Mouse (Mus musculus) ES-E14 (cell line): ENCODE results near the gene Slc41a3. TPM values are rescaled to one million over a fixed set of nuclear protein-coding genes. Genes with fewer than 3 reads are reported as not detected.

Experiments used
- DNase-seq: peaks from one replicate; pipeline ENCODE4 v3.0.0-alpha.2; 2013; ENCODE audit warnings: low read depth, low spot score
- H3K27ac ChIP-seq: 2 replicates; pipeline ENCODE4 v1.5.1; 2012; ENCODE audit warnings: low read depth, mild to moderate bottlenecking, low read length, moderate library complexity, mixed read lengths; ENCODE audit not compliant: poor library complexity, insufficient read depth, severe bottlenecking
- H3K36me3 ChIP-seq: 2 replicates; pipeline ENCODE4 v1.6.1; 2012; ENCODE audit warnings: mild to moderate bottlenecking, low read length, moderate library complexity, mixed read lengths; ENCODE audit not compliant: control insufficient read depth, poor library complexity, insufficient read depth, severe bottlenecking
- H3K4me1 ChIP-seq, 2 experiments: fragments of 150-350 bp in 1 of 2; sonication (generic) in 1 of 2; 2 replicates each; pipeline ENCODE4 v1.6.1; 2012; ENCODE audit warnings: low read length in 2 of 2, mild to moderate bottlenecking in 1 of 2, mixed read lengths in 1 of 2; ENCODE audit not compliant: control insufficient read depth in 2 of 2, insufficient read depth in 2 of 2, poor library complexity in 1 of 2
- H3K4me3 ChIP-seq, 2 experiments: fragments of 150-350 bp in 1 of 2; sonication (generic) in 1 of 2; 2 replicates each; pipeline ENCODE4 v1.5.1; 2012; ENCODE audit warnings: low read length in 2 of 2, low read depth in 1 of 2, mild to moderate bottlenecking in 1 of 2, mixed read lengths in 1 of 2; ENCODE audit not compliant: insufficient read depth in 1 of 2, poor library complexity in 1 of 2, severe bottlenecking in 1 of 2
- H3K9ac ChIP-seq: 2 replicates; pipeline ENCODE4 v1.6.1; 2012; ENCODE audit warnings: low read depth, mild to moderate bottlenecking, low read length, mixed read lengths; ENCODE audit not compliant: poor library complexity, insufficient read depth, severe bottlenecking
- H3K9me3 ChIP-seq: fragments of 150-350 bp; sonication (generic); 2 replicates; pipeline ENCODE4 v1.6.1; 2012; ENCODE audit warnings: low read depth, mild to moderate bottlenecking, low read length; ENCODE audit not compliant: control insufficient read depth, insufficient read depth
- CHD2 ChIP-seq: IDR thresholded peaks from 2 replicates; pipeline ENCODE4 v1.6.1; 2014; ENCODE audit warnings: mild to moderate bottlenecking, low read depth, low read length, inconsistent platforms
- HCFC1 ChIP-seq: IDR thresholded peaks from 2 replicates; pipeline ENCODE4 v1.6.1; 2012; ENCODE audit warnings: low read length, inconsistent platforms, borderline replicate concordance; ENCODE audit not compliant: insufficient read depth
- MAFK ChIP-seq: IDR thresholded peaks from 2 replicates; pipeline ENCODE4 v1.6.1; 2014; ENCODE audit warnings: mild to moderate bottlenecking, low read depth, low read length, inconsistent platforms; ENCODE audit not compliant: insufficient read depth
- ZC3H11A ChIP-seq: IDR thresholded peaks from 2 replicates; pipeline ENCODE4 v1.6.1; 2012; ENCODE audit warnings: low read depth, mild to moderate bottlenecking, inconsistent platforms, low read length, borderline replicate concordance
- ZNF384 ChIP-seq: IDR thresholded peaks from 2 replicates; pipeline ENCODE4 v1.6.1; 2012; ENCODE audit warnings: low read depth, low read length, inconsistent platforms
- in situ Hi-C, 2 experiments: fragments of 600-800 bp; cut with MboI; formaldehyde crosslinking; loops; one replicate each; pipeline ENCODE4 v1.15.1; 2025; ENCODE audit warnings: low sequenced_read_pairs in 2 of 2, inconsistent platforms in 1 of 2; ENCODE audit not compliant: unreplicated experiment in 2 of 2
- total RNA-seq: library from RNA; depleted of rRNA; stranded (reverse); fragments of 300-350 nt; gene quantifications from 2 replicates; pipeline ENCODE4 v1.2.3, GENCODE M21; 2012

Slc41a3 gene
- total RNA-seq, 1 experiment, result 3.2 TPM

GRCm38 (mm10) chr6:90635081-90635480 is 30.6 kb downstream of the Slc41a3 start:
- peak; percentile 40 for DNase-seq
- H3K9ac ChIP-seq, result no peak overlapping the region
- in situ Hi-C loops, result no loop called here
- no peak overlapping the region for H3K4me3 ChIP-seq
- no peak for TF ChIP-seq ZNF384
- no peak for TF ChIP-seq MAFK
- TF ChIP-seq HCFC1, result no peak
- TF ChIP-seq ZC3H11A, result no peak
- no peak for TF ChIP-seq CHD2
- H3K36me3 ChIP-seq, result no peaks in the 10 kb centered on the region
- no peak overlapping the region for H3K27ac ChIP-seq
- H3K4me1 ChIP-seq, result peaks cover 1 to 16% of the 10 kb centered on the region in 2 experiments
- no peaks in the 10 kb centered on the region for H3K9me3 ChIP-seq

GRCm38 (mm10) chr6:90635611-90636010 is 31.1 kb downstream of the Slc41a3 start:
- in situ Hi-C loops, result no loop called here
- H3K4me1 ChIP-seq, result peaks cover 1 to 16% of the 10 kb centered on the region in 2 experiments
- no peaks in the 10 kb centered on the region for H3K36me3 ChIP-seq
- no peak overlapping the region for H3K27ac ChIP-seq
- no peak for TF ChIP-seq MAFK
- TF ChIP-seq CHD2, result no peak
- no peak for TF ChIP-seq HCFC1
- TF ChIP-seq ZC3H11A, result no peak
- TF ChIP-seq ZNF384, result no peak
- peak; percentile 12 for DNase-seq
- no peak overlapping the region for H3K9ac ChIP-seq
- H3K4me3 ChIP-seq, result no peak overlapping the region
- no peaks in the 10 kb centered on the region for H3K9me3 ChIP-seq

GRCm38 (mm10) chr6:90643057-90643456 is 38.5 kb downstream of the Slc41a3 start:
- Histone ChIP-seq H3K4me1 (no peaks in the 10 kb centered on the region), H3K9me3 (no peaks in the 10 kb centered on the region), H3K9ac (no peak overlapping the region), H3K4me3 (no peak overlapping the region), H3K36me3 (no peaks in the 10 kb centered on the region), H3K27ac (no peak overlapping the region)
- TF ChIP-seq HCFC1 (no peak), ZNF384 (no peak), MAFK (no peak), CHD2 (no peak), ZC3H11A (no peak)
- DNase-seq, result no peak
- in situ Hi-C loops, result no loop called here

- Histone ChIP-seq H3K9me3 (no peaks in the 10 kb centered on the region), H3K4me3 (no peak overlapping the region), H3K27ac (no peak overlapping the region), H3K36me3 (no peaks in the 10 kb centered on the region), H3K9ac (no peak overlapping the region), H3K4me1 (no peaks in the 10 kb centered on the region)
- no peak for TF ChIP-seq ZNF384
- no peak for TF ChIP-seq ZC3H11A
- TF ChIP-seq HCFC1, result no peak
- TF ChIP-seq MAFK, result no peak
- no peak for TF ChIP-seq CHD2
- in situ Hi-C loops, result no loop called here
- DNase-seq, result no peak
Measured at GRCm38 (mm10) chr6:90644965-90645364, 40.4 kb downstream of the Slc41a3 start.

GRCm38 (mm10) chr6:90648391-90648790 is 43.9 kb downstream of the Slc41a3 start:
- no peak overlapping the region for H3K9ac ChIP-seq
- H3K36me3 ChIP-seq, result no peaks in the 10 kb centered on the region
- no peak overlapping the region for H3K4me3 ChIP-seq
- in situ Hi-C loops, result no loop called here
- no peak for TF ChIP-seq ZNF384
- no peak for TF ChIP-seq HCFC1
- TF ChIP-seq ZC3H11A, result no peak
- TF ChIP-seq CHD2, result no peak
- TF ChIP-seq MAFK, result no peak
- H3K27ac ChIP-seq, result no peak overlapping the region
- no peak for DNase-seq
- H3K9me3 ChIP-seq, result no peaks in the 10 kb centered on the region
- no peaks in the 10 kb centered on the region for H3K4me1 ChIP-seq
